Comparison of ENCODE assay signal across 8 mouse cellular contexts in the genomic region with DNA sequence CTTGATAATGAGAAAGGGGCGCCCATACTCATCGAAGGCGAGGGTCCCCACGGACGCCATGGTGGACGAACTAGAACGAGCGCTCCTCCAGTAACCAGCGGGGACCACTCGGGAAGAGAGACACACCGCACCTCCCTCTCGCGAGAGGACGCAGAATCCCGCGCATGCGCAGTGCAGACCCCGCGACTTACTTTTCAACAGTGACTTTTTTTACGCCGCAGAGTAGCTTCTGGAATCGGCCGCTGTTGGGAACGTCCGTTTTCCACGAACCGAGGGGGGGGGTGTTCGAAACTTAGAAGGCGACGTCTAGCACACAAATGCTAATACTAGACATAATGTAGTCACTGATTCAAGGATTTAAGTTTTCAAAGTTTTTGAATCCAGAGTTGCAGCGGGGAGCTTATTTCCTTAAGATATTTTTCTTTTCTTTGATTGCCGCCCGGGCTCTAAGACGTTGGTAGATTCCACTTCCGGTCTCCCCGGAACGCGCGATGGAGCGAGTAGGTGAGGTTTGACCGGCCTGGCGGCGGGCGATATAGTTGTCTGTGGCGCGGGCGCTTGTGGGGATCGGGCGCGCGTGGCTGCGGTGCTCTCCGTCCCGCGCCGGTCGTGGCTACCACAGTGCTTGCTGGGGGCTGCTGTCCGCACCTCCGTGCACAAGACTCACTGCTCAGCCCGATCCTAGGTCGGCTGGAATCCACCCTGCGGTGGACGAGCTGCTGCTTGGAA. TPM values are rescaled to one million over a fixed set of nuclear protein-coding genes. Genes with fewer than 3 reads are reported as not detected.
A peak's percentile ranks its signal among the peaks of the same experiment; 100 is the strongest.
DNase-seq lines count a peak whose midpoint lies in the region; ATAC-seq lines count a peak whose summit lies in the region.

Gene Cct5 (minus strand): TSS at position 159 of the 729 bp plus-strand sequence.
Gene Fam173b (plus strand): TSS at position 207 of the 729 bp plus-strand sequence.

- H3K27me3 ChIP-seq in forebrain, embryonic 14.5 days (replicated peaks; ENCODE audit: control insufficient read depth, insufficient read depth, low read length) = no peaks in the 10 kb centered on the region
- H3K27me3 ChIP-seq in neural tube, embryonic 15.5 days (replicated peaks) = no peaks in the 10 kb centered on the region

- peak within 1 kb of the TSS; percentile 96 for H3K9ac ChIP-seq in forebrain, embryonic 14.5 days (ENCODE audit: low read length)
- peak within 1 kb of the TSS; percentile 73 for H3K9ac ChIP-seq in neural tube, embryonic 15.5 days (replicated peaks)

- DNase-seq in ES-CJ7 (ENCODE audit: low read depth, low spot score) = peak; percentile 99
- peak; percentile 97 for DNase-seq in cerebellum, adult 11 months
- peak; percentile 99 for DNase-seq in forebrain, embryonic 14.5 days (ENCODE audit: low spot score)
- peak; percentile 99 for DNase-seq in heart, postnatal 14 days
- DNase-seq in layer of hippocampus, adult 11-12 months (ENCODE audit: low spot score) = peak; percentile 97
- DNase-seq in lung, adult 18-20 months = peak; percentile 98
- DNase-seq in testis, postnatal 14 days (ENCODE audit: low spot score) = peak; percentile 98

- H3K4me2 ChIP-seq in forebrain, embryonic 14.5 days (ENCODE audit: low read length) = peak within 1 kb of the TSS; percentile 96
- H3K4me2 ChIP-seq in neural tube, embryonic 15.5 days = peak within 1 kb of the TSS; percentile 93

- ATAC-seq in forebrain, embryonic 14.5 days = peak; percentile 92
- ATAC-seq in neural tube, embryonic 15.5 days (ENCODE audit: low FRiP score) = peak; percentile 93

- peak within 1 kb of the TSS; percentile 94 for H3K27ac ChIP-seq in forebrain, embryonic 14.5 days (ENCODE audit: low read depth, low read length)
- H3K27ac ChIP-seq in neural tube, embryonic 15.5 days (replicated peaks) = peak within 1 kb of the TSS; percentile 92

- intact Hi-C loops in heart, postnatal 14 days (cut with DNase I) = loop anchor here (5.0 to 10.0 kb wide), 2 partner anchors 235 to 643 kb away; partner anchors contain the start of genes Ankrd33b and Sema5a

- H3K4me1 ChIP-seq in forebrain, embryonic 14.5 days (ENCODE audit: control insufficient read depth, insufficient read depth, low read length) = peaks cover 27% of the 10 kb centered on the region
- peaks cover 39% of the 10 kb centered on the region for H3K4me1 ChIP-seq in neural tube, embryonic 15.5 days

- peaks cover 14% of the 10 kb centered on the region for H3K36me3 ChIP-seq in forebrain, embryonic 14.5 days (ENCODE audit: control insufficient read depth, insufficient read depth, low read length)
- peaks cover 7% of the 10 kb centered on the region; the same call in 1 of the 2 replicates for H3K36me3 ChIP-seq in neural tube, embryonic 15.5 days

- no peaks in the 10 kb centered on the region for H3K9me3 ChIP-seq in forebrain, embryonic 14.5 days (replicated peaks; ENCODE audit: control insufficient read depth, low read length)
- H3K9me3 ChIP-seq in neural tube, embryonic 15.5 days (replicated peaks) = no peaks in the 10 kb centered on the region

- under 1% methylated on average over 63 of the region's 63 CpGs for WGBS in forebrain, embryonic 14.5 days
- under 1% methylated on average over 63 of the region's 63 CpGs for WGBS in neural tube, embryonic 15.5 days

- H3K4me3 ChIP-seq in forebrain, embryonic 14.5 days (ENCODE audit: low read depth, low read length) = peak within 1 kb of the TSS; percentile 92
- H3K4me3 ChIP-seq in neural tube, embryonic 15.5 days (replicated peaks) = peak within 1 kb of the TSS; percentile 78

RNA-seq across cellular contexts. Expression of gene Cct5, which starts in this region (rescaled TPM):
- polyA plus RNA-seq in forebrain, embryonic 14.5 days (2014; fragmentation: Nextera tagmentation; extraction: Ambion mirVana) = 646 and 673 TPM in 2 replicates
- total RNA-seq in heart, postnatal 14 days (2021) = 100 to 1,000 TPM; 144 to 154 TPM
- 473 and 502 TPM in 2 replicates for polyA plus RNA-seq in neural tube, embryonic 15.5 days (2015; fragmentation: Nextera tagmentation; extraction: Ambion mirVana)

RNA-seq across cellular contexts. Expression of gene Fam173b, which starts in this region (rescaled TPM):
- polyA plus RNA-seq in forebrain, embryonic 14.5 days (2014; fragmentation: Nextera tagmentation; extraction: Ambion mirVana) = 11.5 and 13.3 TPM in 2 replicates
- total RNA-seq in heart, postnatal 14 days (2021) = 10 to 100 TPM; 17.1 to 19.9 TPM
- 11.1 and 11.6 TPM in 2 replicates for polyA plus RNA-seq in neural tube, embryonic 15.5 days (2015; fragmentation: Nextera tagmentation; extraction: Ambion mirVana)

Comparison
In these comparisons a context has a peak if more than half of its experiments do, and no peak if none do; other contexts are left out.
1. Peak in every context shown above with its lines: DNase-seq, ATAC-seq, H3K4me3 ChIP-seq and H3K27ac ChIP-seq.